Mouse (Mus musculus) heart, postnatal 14 days (tissue): ENCODE data around the gene Rps9. TPM values are rescaled to one million over a fixed set of nuclear protein-coding genes. Genes with fewer than 3 reads are reported as not detected.

ENCODE experiments used
- microRNA-seq, 2 experiments: library from miRNA; unstranded; fragments of <30 nt; microRNA quantifications; one replicate each; pipeline ENCODE4 v1.2.0; 2021 to 2022
- total RNA-seq, 2 experiments: library from RNA; stranded (reverse); gene quantifications; 2 replicates each; pipeline ENCODE4 v1.2.3; 2021

Rps9 gene
- total RNA-seq, 2 experiments from 2014 or later = 628 to 698 TPM

Small RNA genes within 50 kb of the gene (microRNA-seq; reads per million reads assigned to microRNA genes)
- 4.0 to 5.4 reads per million in 2 experiments for gene Mir3572

Other genes starting within 250 kb of the Rps9 start
- not detected for gene Tarm1, start 201.4 kb upstream of the Rps9 start, total RNA-seq
- gene Oscar, start 87.8 kb upstream of the Rps9 start, total RNA-seq = under 1 TPM; 0.19 to 0.34 TPM
- 1,000 to 10,000 TPM; 1,807 to 1,867 TPM for gene Ndufa3, start 86.6 kb upstream of the Rps9 start, total RNA-seq
- 10 to 100 TPM; 15.1 to 16.9 TPM for gene Tfpt, start 74.1 kb upstream of the Rps9 start, total RNA-seq
- 10 to 100 TPM; 22.5 to 26.5 TPM for gene Prpf31, start 74.0 kb upstream of the Rps9 start, total RNA-seq
- 10 to 100 TPM; 30.4 to 34.1 TPM for gene Cnot3, start 58.7 kb upstream of the Rps9 start, total RNA-seq
- 1 to 10 TPM; 8.5 to 9.6 TPM for gene Leng1, start 38.2 kb upstream of the Rps9 start, total RNA-seq
- 1 to 10 TPM; 1.1 to 2.0 TPM for gene Tmc4, start 26.4 kb upstream of the Rps9 start, total RNA-seq
- 10 to 100 TPM; 68.0 to 85.6 TPM for gene Tsen34, start 11.1 kb upstream of the Rps9 start, total RNA-seq
- gene Mboat7, start 10.5 kb upstream of the Rps9 start, total RNA-seq = 10 to 100 TPM; 22.9 to 23.1 TPM
- gene Pirb, start 16.4 kb downstream of the Rps9 start, total RNA-seq = 1 to 10 TPM; 1.1 to 1.4 TPM
- under 1 TPM in 1 of 2 experiments, not detected in 1; 0.20 TPM for gene Gm15448, start 121.7 kb downstream of the Rps9 start, total RNA-seq
- gene Pira2, start 141.1 kb downstream of the Rps9 start, total RNA-seq = under 1 TPM in 1 of 2 experiments, not detected in 1; 0.41 TPM
- not detected for gene Gm14548, start 194.1 kb downstream of the Rps9 start, total RNA-seq
- gene Lilra6, start 211.5 kb downstream of the Rps9 start, total RNA-seq = under 1 TPM; 0.19 to 0.24 TPM